Mouse (Mus musculus): ENCODE results near the gene Fignl2. TPM values are rescaled to one million over a fixed set of nuclear protein-coding genes. Genes with fewer than 3 reads are reported as not detected.

Gene Fignl2
- 1.1 TPM for polyA plus RNA-seq (2014; fragmentation: Illumina TruSeq; extraction: RNeasy Lipid Tissue Mini Kit (QIAGEN cat#74804); ENCODE audit: low read depth, low replicate concordance)

GRCm38 (mm10) chr15:101077813-101078730 lies at the start of gene Fignl2:
Gene Fignl2 (minus strand): TSS chr15:101078567.

GRCm38 (mm10) chr15:101115511-101116110 lies 37.2 kb upstream of the Fignl2 start, which contains the start of gene Ankrd33:
Gene Ankrd33 (plus strand): TSS chr15:101115755.

DNA sequence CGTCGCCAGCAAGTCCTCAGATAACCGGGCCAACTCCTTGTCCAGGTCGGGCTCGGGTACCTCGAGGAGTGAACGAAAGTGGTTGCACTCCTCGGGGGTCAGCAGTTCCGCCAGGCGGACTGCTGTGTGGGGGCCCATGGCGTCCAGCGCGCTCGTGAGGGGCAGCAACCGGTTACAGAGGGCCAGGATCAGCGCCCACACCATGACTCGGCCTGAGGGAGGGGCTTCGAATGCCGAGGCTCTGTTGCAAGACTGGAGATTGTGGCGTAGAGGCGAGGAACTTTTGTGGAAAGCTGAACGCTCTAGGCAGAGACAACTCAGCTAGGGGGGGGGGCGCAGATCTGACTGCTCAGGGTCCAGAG lies 31.2 kb downstream of the Fignl2 start, which contains the start of gene Gm47841:
Gene Gm47841, minus strand, starts transcription at position 204 of the 362 bp plus-strand sequence.

Other genes with a start within 250 kb of the Fignl2 start
- 0.36 TPM for gene Scn8a, start 208.7 kb downstream of the Fignl2 start, polyA plus RNA-seq (2014; fragmentation: Illumina TruSeq; extraction: RNeasy Lipid Tissue Mini Kit (QIAGEN cat#74804); ENCODE audit: low read depth, low replicate concordance)
- gene Gm47841, start 31.2 kb downstream of the Fignl2 start, polyA plus RNA-seq (2014; fragmentation: Illumina TruSeq; extraction: RNeasy Lipid Tissue Mini Kit (QIAGEN cat#74804); ENCODE audit: low read depth, low replicate concordance), result not detected
- gene Ankrd33, start 37.2 kb upstream of the Fignl2 start, polyA plus RNA-seq (2014; fragmentation: Illumina TruSeq; extraction: RNeasy Lipid Tissue Mini Kit (QIAGEN cat#74804); ENCODE audit: low read depth, low replicate concordance), result not detected
- 0.97 TPM for gene Acvrl1, start 50.0 kb upstream of the Fignl2 start, polyA plus RNA-seq (2014; fragmentation: Illumina TruSeq; extraction: RNeasy Lipid Tissue Mini Kit (QIAGEN cat#74804); ENCODE audit: low read depth, low replicate concordance)
- gene Acvr1b, start 95.5 kb upstream of the Fignl2 start, polyA plus RNA-seq (2014; fragmentation: Illumina TruSeq; extraction: RNeasy Lipid Tissue Mini Kit (QIAGEN cat#74804); ENCODE audit: low read depth, low replicate concordance), result 13.8 TPM
- 0.28 TPM for gene Grasp, start 145.6 kb upstream of the Fignl2 start, polyA plus RNA-seq (2014; fragmentation: Illumina TruSeq; extraction: RNeasy Lipid Tissue Mini Kit (QIAGEN cat#74804); ENCODE audit: low read depth, low replicate concordance)
- gene Nr4a1, start 175.7 kb upstream of the Fignl2 start, polyA plus RNA-seq (2014; fragmentation: Illumina TruSeq; extraction: RNeasy Lipid Tissue Mini Kit (QIAGEN cat#74804); ENCODE audit: low read depth, low replicate concordance), result 1.5 TPM
- not detected for gene Atg101, start 205.7 kb upstream of the Fignl2 start, polyA plus RNA-seq (2014; fragmentation: Illumina TruSeq; extraction: RNeasy Lipid Tissue Mini Kit (QIAGEN cat#74804); ENCODE audit: low read depth, low replicate concordance)
- gene 6030408B16Rik, start 214.6 kb upstream of the Fignl2 start, polyA plus RNA-seq (2014; fragmentation: Illumina TruSeq; extraction: RNeasy Lipid Tissue Mini Kit (QIAGEN cat#74804); ENCODE audit: low read depth, low replicate concordance), result not detected